ENCODE assay signal across 9 mouse cellular contexts in genomic region chr3:88578498-88579424, GRCm38 (mm10). TPM values are rescaled to one million over a fixed set of nuclear protein-coding genes. Genes with fewer than 3 reads are reported as not detected.
DNase-seq lines count a peak whose midpoint lies in the region; ATAC-seq and TF ChIP-seq lines count a peak whose summit lies in the region.
"Had no signal": no experiment of that assay in that cellular context is flagged by ENCODE, and none has a peak within 500 bp of the region (broad histone marks: within the 10 kb centered on the region; RNA-seq: fewer than 3 reads in every experiment).

No protein-coding gene starts in this region.

- H3K4me3 ChIP-seq in left cerebral cortex, adult 2 months = peak overlapping the region; percentile 92
- H3K4me3 ChIP-seq in embryonic facial prominence, embryonic 13.5 days = peak overlapping the region; percentile 85
- H3K4me3 ChIP-seq in intestine, embryonic 15.5 days (replicated peaks) = peak overlapping the region; percentile 100
- peak overlapping the region; percentile 97 for H3K4me3 ChIP-seq in neural tube, embryonic 12.5 days

- peaks cover 30% of the 10 kb centered on the region for H3K36me3 ChIP-seq in embryonic facial prominence, embryonic 13.5 days
- no peaks in the 10 kb centered on the region; the same call in none of the 2 replicates for H3K36me3 ChIP-seq in intestine, embryonic 15.5 days
- H3K36me3 ChIP-seq in neural tube, embryonic 12.5 days = peaks cover 23% of the 10 kb centered on the region

- intact Hi-C loops in left cerebral cortex, adult 2 months (cut with DNase I) = no loop called here

- no peak for ATAC-seq in embryonic facial prominence, embryonic 13.5 days (ENCODE audit: insufficient number of reproducible peaks, insufficient read depth, low FRiP score, low TSS enrichment, low read depth)
- peak; percentile 21 for ATAC-seq in intestine, embryonic 15.5 days
- peak; percentile 41; the same call in 1 of the 2 replicates for ATAC-seq in neural tube, embryonic 12.5 days (ENCODE audit: low FRiP score, low read depth)

- peak overlapping the region; percentile 93 for H3K4me2 ChIP-seq in embryonic facial prominence, embryonic 13.5 days
- H3K4me2 ChIP-seq in intestine, embryonic 15.5 days (replicated peaks) = peak overlapping the region; percentile 67
- H3K4me2 ChIP-seq in neural tube, embryonic 12.5 days (replicated peaks) = peak overlapping the region; percentile 95

- no peaks in the 10 kb centered on the region for H3K27me3 ChIP-seq in embryonic facial prominence, embryonic 13.5 days
- H3K27me3 ChIP-seq in intestine, embryonic 15.5 days (replicated peaks) = no peaks in the 10 kb centered on the region
- no peaks in the 10 kb centered on the region for H3K27me3 ChIP-seq in neural tube, embryonic 12.5 days (replicated peaks)

- no peak for TF ChIP-seq CTCF in left cerebral cortex, adult 2 months (IDR thresholded peaks at IDR 0.05)

- H3K9ac ChIP-seq in embryonic facial prominence, embryonic 13.5 days = peak overlapping the region; percentile 92
- no peak overlapping the region for H3K9ac ChIP-seq in intestine, embryonic 15.5 days
- no peak overlapping the region for H3K9ac ChIP-seq in neural tube, embryonic 12.5 days

- no peaks in the 10 kb centered on the region for H3K9me3 ChIP-seq in embryonic facial prominence, embryonic 13.5 days
- H3K9me3 ChIP-seq in intestine, embryonic 15.5 days = no peaks in the 10 kb centered on the region
- no peaks in the 10 kb centered on the region for H3K9me3 ChIP-seq in neural tube, embryonic 12.5 days

- peak overlapping the region; percentile 75; the same call in 1 of the 2 replicates for H3K27ac ChIP-seq in left cerebral cortex, adult 2 months
- no peak overlapping the region for H3K27ac ChIP-seq in embryonic facial prominence, embryonic 13.5 days
- no peak overlapping the region for H3K27ac ChIP-seq in intestine, embryonic 15.5 days
- H3K27ac ChIP-seq in neural tube, embryonic 12.5 days = no peak overlapping the region

- peaks cover 14% of the 10 kb centered on the region for H3K4me1 ChIP-seq in embryonic facial prominence, embryonic 13.5 days
- peaks cover 8% of the 10 kb centered on the region; the same call in 1 of the 2 replicates for H3K4me1 ChIP-seq in intestine, embryonic 15.5 days (replicated peaks)
- H3K4me1 ChIP-seq in neural tube, embryonic 12.5 days = peaks cover 12% of the 10 kb centered on the region

- 49% methylated on average over 8 of the region's 8 CpGs for WGBS in embryonic facial prominence, embryonic 13.5 days
- WGBS in intestine, embryonic 15.5 days = 51% methylated on average over 8 of the region's 8 CpGs
- WGBS in neural tube, embryonic 12.5 days = 53% methylated on average over 8 of the region's 8 CpGs

- no peak for DNase-seq in left cerebral cortex, adult 2 months (ENCODE audit: extremely low spot score in 1 of 2, low spot score in 2 of 2)
- DNase-seq in left cerebral cortex, adult 11 months (ENCODE audit: low spot score) = no peak
- DNase-seq in layer of hippocampus, postnatal 10 days (ENCODE audit: low spot score in 2 of 2) = no peak
- no peak for DNase-seq in adrenal gland, adult 18-20 months (ENCODE audit: low spot score in 2 of 2)
- DNase-seq in layer of hippocampus, adult 9-10 months (ENCODE audit: low spot score) = no peak

RNA-seq across cellular contexts. Expression of gene Ssr2, which starts 3.1 kb away (rescaled TPM):
- total RNA-seq in left cerebral cortex, adult 2 months (2021) = 10 to 100 TPM; 90.2 to 90.3 TPM
- 259 and 274 TPM in 2 replicates for polyA plus RNA-seq in embryonic facial prominence, embryonic 13.5 days (2015; fragmentation: Nextera tagmentation; extraction: Ambion mirVana)
- 338 and 390 TPM in 2 replicates for polyA plus RNA-seq in intestine, embryonic 15.5 days (2015; fragmentation: Nextera tagmentation; extraction: Ambion mirVana)
- polyA plus RNA-seq in neural tube, embryonic 12.5 days (2016; fragmentation: Nextera tagmentation; extraction: Ambion mirVana) = 149 and 157 TPM in 2 replicates
- 100 to 1,000 TPM; 123 to 129 TPM for total RNA-seq in layer of hippocampus, postnatal 10 days (2021)
- total RNA-seq in adrenal gland, adult 18-20 months (2021) = 100 to 1,000 TPM; 145 to 198 TPM

RNA-seq across cellular contexts. Expression of gene Ubqln4, which starts 25.2 kb away (rescaled TPM):
- 100 to 1,000 TPM; 137 to 148 TPM for total RNA-seq in left cerebral cortex, adult 2 months (2021)
- polyA plus RNA-seq in embryonic facial prominence, embryonic 13.5 days (2015; fragmentation: Nextera tagmentation; extraction: Ambion mirVana) = 43.0 and 44.6 TPM in 2 replicates
- polyA plus RNA-seq in intestine, embryonic 15.5 days (2015; fragmentation: Nextera tagmentation; extraction: Ambion mirVana) = 43.6 and 43.7 TPM in 2 replicates
- polyA plus RNA-seq in neural tube, embryonic 12.5 days (2016; fragmentation: Nextera tagmentation; extraction: Ambion mirVana) = 60.0 and 61.6 TPM in 2 replicates
- total RNA-seq in layer of hippocampus, postnatal 10 days (2021) = 10 to 100 TPM; 79.9 to 81.8 TPM
- total RNA-seq in adrenal gland, adult 18-20 months (2021) = 10 to 100 TPM; 72.9 to 96.6 TPM

RNA-seq across cellular contexts. Expression of gene Lamtor2, which starts 25.9 kb away (rescaled TPM):
- total RNA-seq in left cerebral cortex, adult 2 months (2021) = 10 to 100 TPM; 98.3 to 99.1 TPM
- polyA plus RNA-seq in embryonic facial prominence, embryonic 13.5 days (2015; fragmentation: Nextera tagmentation; extraction: Ambion mirVana) = 164 and 169 TPM in 2 replicates
- polyA plus RNA-seq in intestine, embryonic 15.5 days (2015; fragmentation: Nextera tagmentation; extraction: Ambion mirVana) = 188 and 231 TPM in 2 replicates
- 143 and 145 TPM in 2 replicates for polyA plus RNA-seq in neural tube, embryonic 12.5 days (2016; fragmentation: Nextera tagmentation; extraction: Ambion mirVana)
- total RNA-seq in layer of hippocampus, postnatal 10 days (2021) = 100 to 1,000 TPM; 117 to 126 TPM
- total RNA-seq in adrenal gland, adult 18-20 months (2021) = 100 to 1,000 TPM; 156 to 164 TPM

RNA-seq across cellular contexts. Expression of gene Arhgef2, which starts 27.0 kb away (rescaled TPM):
- total RNA-seq in left cerebral cortex, adult 2 months (2021) = 100 to 1,000 TPM; 239 to 266 TPM
- polyA plus RNA-seq in embryonic facial prominence, embryonic 13.5 days (2015; fragmentation: Nextera tagmentation; extraction: Ambion mirVana) = 91.6 and 99.4 TPM in 2 replicates
- polyA plus RNA-seq in intestine, embryonic 15.5 days (2015; fragmentation: Nextera tagmentation; extraction: Ambion mirVana) = 60.4 and 61.2 TPM in 2 replicates
- polyA plus RNA-seq in neural tube, embryonic 12.5 days (2016; fragmentation: Nextera tagmentation; extraction: Ambion mirVana) = 186 TPM in 2 replicates
- 100 to 1,000 TPM; 212 to 255 TPM for total RNA-seq in layer of hippocampus, postnatal 10 days (2021)
- 10 to 100 TPM; 19.4 to 27.0 TPM for total RNA-seq in adrenal gland, adult 18-20 months (2021)

RNA-seq across cellular contexts. Expression of gene Rab25, which starts 30.7 kb away (rescaled TPM):
- not detected for total RNA-seq in left cerebral cortex, adult 2 months (2021)
- polyA plus RNA-seq in embryonic facial prominence, embryonic 13.5 days (2015; fragmentation: Nextera tagmentation; extraction: Ambion mirVana) = 18.6 and 19.5 TPM in 2 replicates
- 75.2 and 89.8 TPM in 2 replicates for polyA plus RNA-seq in intestine, embryonic 15.5 days (2015; fragmentation: Nextera tagmentation; extraction: Ambion mirVana)
- polyA plus RNA-seq in neural tube, embryonic 12.5 days (2016; fragmentation: Nextera tagmentation; extraction: Ambion mirVana) = 0.29 and 0.57 TPM in 2 replicates
- total RNA-seq in layer of hippocampus, postnatal 10 days (2021) = not detected
- total RNA-seq in adrenal gland, adult 18-20 months (2021) = not detected
- total RNA-seq: gastrocnemius, postnatal 14 days had no signal
